Mouse (Mus musculus) kidney, adult 2 months (tissue): ENCODE measurements at regions not wholly inside any gene's neighbourhood (a gene's known extent, or its start where the extent isn't known, plus 50 kb on each side); places are given as distances from the start of the nearest gene placed in this dataset.

Experiments
- CTCF ChIP-seq: fragments of 200-500 bp; conservative IDR thresholded peaks from 2 replicates; pipeline ENCODE4 v1.5.1; 2011; ENCODE audit warnings: low read depth, mild to moderate bottlenecking, control low read depth, low read length, moderate library complexity, mixed read lengths; ENCODE audit not compliant: insufficient read depth, insufficient read length
- POLR2A ChIP-seq: fragments of 200-500 bp; IDR thresholded peaks from one replicate; pipeline ENCODE4 v1.6.1; 2011; ENCODE audit warnings: low read depth, low read length, control low read depth

- TF ChIP-seq CTCF (no peak), POLR2A (no peak)
These were observed 129.8 kb upstream of the Bcl6 start for GRCm38 (mm10) chr16:24118487-24118886.
